Mouse (Mus musculus) thymus, postnatal 0 days (tissue): ENCODE results near the gene Zfc3h1. TPM values are rescaled to one million over a fixed set of nuclear protein-coding genes. Genes with fewer than 3 reads are reported as not detected.

Experiments used
- DNase-seq: peaks from one replicate; pipeline ENCODE4 v3.0.0-alpha.2; 2015; ENCODE audit warnings: low spot score
- polyA plus RNA-seq: library from polyadenylated mRNA; unstranded; fragments of >200 nt; fragmentation: Nextera tagmentation; extraction: Ambion mirVana; gene quantifications from 2 replicates; pipeline ENCODE4 v1.2.1, GENCODE M21; 2015

Zfc3h1 gene
- polyA plus RNA-seq, 1 experiment from 2014 or later: 21.7 TPM

DNA sequence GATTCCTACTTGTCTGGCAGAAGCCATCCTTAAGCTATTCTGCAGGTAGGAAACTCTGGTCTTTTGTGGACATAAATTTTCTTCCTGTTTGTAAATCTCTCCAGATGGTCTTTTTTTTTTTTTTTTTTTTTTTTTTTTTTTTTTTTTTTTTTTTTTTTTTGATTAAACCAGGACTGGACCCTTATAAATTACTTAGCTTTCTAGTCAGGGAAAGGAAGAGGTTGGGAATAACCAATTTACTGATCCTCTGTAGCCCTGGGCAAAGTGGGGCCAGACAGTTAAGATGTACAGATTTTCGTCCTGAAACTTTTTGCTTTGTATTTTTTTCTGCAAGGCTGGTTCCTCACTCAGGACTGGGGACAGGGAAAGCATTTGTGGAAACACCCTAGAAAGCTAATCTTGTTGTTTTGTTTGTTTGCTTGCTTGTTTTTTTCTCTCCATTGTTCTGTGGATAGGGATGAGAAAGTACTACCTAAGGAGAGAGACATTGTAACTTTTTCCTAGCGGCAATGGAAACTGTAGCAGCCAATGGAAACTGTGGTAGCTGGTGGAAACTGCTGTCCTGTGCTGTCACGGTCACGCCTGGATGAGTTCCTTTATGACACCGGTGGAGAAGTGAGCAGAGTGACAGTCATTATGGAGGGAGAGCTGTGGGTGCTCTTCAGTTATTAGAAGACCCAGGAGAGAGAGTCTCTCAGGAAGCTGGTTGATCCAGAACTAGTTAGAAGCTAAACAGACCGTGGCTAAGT is 88.6 kb downstream of the Zfc3h1 start:
- DNase-seq: no peak

DNA sequence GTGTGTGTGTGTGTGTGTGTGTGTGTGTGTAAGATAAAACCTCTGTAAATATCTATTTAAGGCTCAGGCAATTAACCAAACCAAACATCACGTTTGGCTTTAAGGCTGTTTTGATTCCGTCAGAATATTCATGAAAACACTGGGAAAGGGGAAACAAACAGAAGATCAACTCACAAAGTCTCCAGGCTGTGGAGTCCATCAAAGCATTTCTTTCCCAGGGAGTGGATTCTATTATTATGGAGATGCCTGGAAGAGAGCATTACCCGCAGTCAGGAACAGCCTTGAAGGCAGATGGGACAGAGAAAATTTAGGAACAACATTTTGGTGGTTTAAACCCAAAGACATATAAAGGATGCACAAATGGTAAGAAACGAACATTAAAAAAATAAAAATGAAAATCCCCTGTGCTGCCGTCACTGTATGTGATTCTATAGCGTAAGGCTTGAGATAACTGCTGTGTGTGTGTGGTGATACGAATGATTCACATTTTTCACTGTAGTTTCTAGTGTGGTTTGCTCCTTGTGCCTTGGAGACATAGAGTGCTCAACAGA is 90.3 kb downstream of the Zfc3h1 start:
- no peak for DNase-seq

DNA sequence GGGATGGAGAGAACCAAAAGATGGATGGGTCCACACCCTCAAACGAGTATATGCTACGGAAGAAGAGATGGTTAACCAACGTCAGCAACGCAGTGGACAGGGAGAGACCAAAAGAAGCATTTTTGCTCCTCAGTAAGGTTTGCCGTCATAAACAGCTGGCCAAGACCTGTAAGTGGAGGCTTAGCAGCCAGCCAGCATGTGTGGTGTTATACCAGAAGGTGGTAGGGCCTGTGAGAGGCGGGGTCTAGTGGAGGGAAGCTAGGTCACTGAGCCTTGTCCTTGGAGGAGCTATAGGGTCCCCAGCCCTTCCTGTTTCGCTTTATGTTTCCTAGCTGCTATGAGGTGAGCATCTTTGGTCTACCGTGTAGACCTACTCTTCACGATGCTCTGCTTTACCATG is 91.7 kb downstream of the Zfc3h1 start:
- DNase-seq: no peak

DNA sequence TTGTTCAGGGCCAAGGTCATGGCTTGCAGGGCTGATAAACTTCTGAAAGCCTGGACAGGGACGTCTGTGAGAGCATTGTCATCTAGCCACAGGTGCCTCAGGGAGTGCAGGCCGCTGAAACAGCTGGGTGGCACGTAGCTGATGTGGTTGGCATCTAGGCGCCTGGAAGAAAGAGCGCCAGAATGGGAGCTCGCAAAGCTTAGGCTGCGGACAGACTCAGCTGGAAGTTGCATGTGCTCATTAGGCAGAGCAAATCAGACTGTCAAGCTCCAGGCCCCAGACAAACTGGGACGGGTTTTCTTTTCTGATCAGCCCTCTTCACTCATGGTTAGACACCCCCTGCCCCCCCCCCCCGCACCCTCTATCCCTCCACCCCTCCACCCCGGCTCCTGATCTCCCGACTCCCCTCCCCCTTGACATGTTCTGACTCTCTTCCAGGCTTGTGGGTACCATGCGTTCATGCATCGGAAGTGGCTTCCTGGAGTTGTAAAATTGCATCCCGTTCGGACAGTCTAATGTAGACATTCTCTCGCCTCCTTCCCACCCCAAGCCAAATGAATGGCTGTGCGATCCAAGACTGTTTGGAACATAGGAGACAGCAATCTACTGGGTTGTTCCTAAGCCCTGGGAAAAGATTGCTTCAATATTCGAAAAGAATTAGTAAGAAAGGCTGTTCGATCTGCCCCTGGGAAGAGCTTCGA is 93.8 kb downstream of the Zfc3h1 start:
- DNase-seq: no peak

Other genes with a start within 250 kb of the Zfc3h1 start
- gene Tph2, start 199.9 kb upstream of the Zfc3h1 start, polyA plus RNA-seq: 0.07 TPM in 1 of 2 replicates, not detected in the other
- gene Tbc1d15, start 133.5 kb upstream of the Zfc3h1 start, polyA plus RNA-seq: 65.3 and 66.1 TPM in 2 replicates
- gene Rab21, start 69.4 kb upstream of the Zfc3h1 start, polyA plus RNA-seq: 12.3 and 21.5 TPM in 2 replicates
- 46.8 and 53.6 TPM in 2 replicates for gene Tmem19, start 22.5 kb upstream of the Zfc3h1 start, polyA plus RNA-seq
- 22.8 and 26.4 TPM in 2 replicates for gene Thap2, start 516 bp upstream of the Zfc3h1 start, polyA plus RNA-seq
- not detected in 2 replicates for gene A930009A15Rik, start 185.0 kb downstream of the Zfc3h1 start, polyA plus RNA-seq
- gene Lgr5, start 202.8 kb downstream of the Zfc3h1 start, polyA plus RNA-seq: 0.04 and 0.07 TPM in 2 replicates